Mouse (Mus musculus) embryo, embryonic 11.5 days (tissue): ENCODE results near the gene Slc22a20.
A peak's percentile ranks its signal among the peaks of the same experiment; 100 is the strongest.

Source experiments
- DNase-seq: peaks from one replicate; pipeline ENCODE4 v3.0.0-alpha.2; 2012; ENCODE audit warnings: low read depth, low spot score

The Slc22a20 gene

GRCm38 (mm10) chr19:5986043-5986442 is at the start of gene Slc22a20:
Slc22a20 (minus strand) TSS chr19:5986143.
- DNase-seq: no peak

- DNase-seq: no peak
These were observed 44.8 kb upstream of the Slc22a20 start for GRCm38 (mm10) chr19:6030520-6031280.

GRCm38 (mm10) chr19:6029426-6029825 is 43.5 kb upstream of the Slc22a20 start:
- DNase-seq: no peak

GRCm38 (mm10) chr19:6028991-6029390 is 43.0 kb upstream of the Slc22a20 start:
- no peak for DNase-seq

GRCm38 (mm10) chr19:6023930-6024329 is 38.0 kb upstream of the Slc22a20 start:
- no peak for DNase-seq

- DNase-seq: no peak
These were observed 37.1 kb upstream of the Slc22a20 start for GRCm38 (mm10) chr19:6023059-6023458.

- no peak for DNase-seq
These were observed 34.3 kb upstream of the Slc22a20 start for GRCm38 (mm10) chr19:6020276-6020675.

- DNase-seq: peak; percentile 69
These were observed 32.5 kb upstream of the Slc22a20 start for GRCm38 (mm10) chr19:6018142-6019089.

- no peak for DNase-seq
These were observed 30.6 kb upstream of the Slc22a20 start for GRCm38 (mm10) chr19:6016532-6016931.

GRCm38 (mm10) chr19:6015511-6016315 is 29.8 kb upstream of the Slc22a20 start, which contains the start of gene Capn1:
Capn1 (minus strand) TSS chr19:6015897.
- DNase-seq: peak; percentile 46

GRCm38 (mm10) chr19:6014991-6015510 is 29.1 kb upstream of the Slc22a20 start:
- DNase-seq: peak; percentile 44

GRCm38 (mm10) chr19:6013691-6014090 is 27.7 kb upstream of the Slc22a20 start:
- no peak for DNase-seq

- DNase-seq: no peak
These were observed 23.2 kb upstream of the Slc22a20 start for GRCm38 (mm10) chr19:6009137-6009536.

- no peak for DNase-seq
These were observed 21.1 kb upstream of the Slc22a20 start for GRCm38 (mm10) chr19:6007013-6007412.

- no peak for DNase-seq
These were observed 19.6 kb upstream of the Slc22a20 start for GRCm38 (mm10) chr19:6005541-6005940.

GRCm38 (mm10) chr19:5999969-6000368 is 14.0 kb upstream of the Slc22a20 start:
- no peak for DNase-seq

- DNase-seq: no peak
These were observed 12.2 kb upstream of the Slc22a20 start for GRCm38 (mm10) chr19:5998180-5998579.

- DNase-seq: no peak
These were observed 8.8 kb upstream of the Slc22a20 start for GRCm38 (mm10) chr19:5994711-5995110.

- no peak for DNase-seq
These were observed 6.1 kb upstream of the Slc22a20 start for GRCm38 (mm10) chr19:5992012-5992411.

- DNase-seq: no peak
These were observed 5.5 kb upstream of the Slc22a20 start for GRCm38 (mm10) chr19:5991467-5991866.

- no peak for DNase-seq
These were observed 5.0 kb upstream of the Slc22a20 start for GRCm38 (mm10) chr19:5990921-5991320.
